Mouse (Mus musculus): Measurements from ENCODE around the gene Slc6a19. TPM values are rescaled to one million over a fixed set of nuclear protein-coding genes. Genes with fewer than 3 reads are reported as not detected.

The Slc6a19 gene
- total and polyA plus RNA-seq, 3 experiments, result not detected

DNA sequence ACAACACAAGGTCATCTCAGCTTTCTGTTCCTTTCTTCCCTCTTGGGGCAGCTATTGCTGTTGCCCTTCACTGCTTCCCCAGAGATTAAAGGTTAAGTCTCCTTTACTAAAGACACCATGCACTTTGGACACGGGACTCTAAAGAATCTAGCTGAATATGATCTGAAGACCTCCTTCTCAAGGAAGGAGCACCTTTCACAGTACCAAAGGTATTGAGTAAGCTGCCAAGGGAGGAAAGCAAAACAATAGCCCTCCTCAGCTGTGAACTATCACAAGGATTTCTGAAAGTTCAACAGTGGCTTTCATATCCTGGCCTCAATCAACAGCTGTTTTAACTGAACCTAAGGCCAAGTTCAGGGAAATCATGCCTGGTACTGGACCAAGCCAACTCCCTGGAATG, 20.3 kb downstream of the Slc6a19 start:
- Histone ChIP-seq H3K4me1 (ENCODE audit: control insufficient read depth in 1 of 2, insufficient read depth in 2 of 2, low read length in 2 of 2) (no peaks in the 10 kb centered on the region), H3K27ac (ENCODE audit: control insufficient read depth, low read depth, low read length) (no peak overlapping the region), H3K9ac (ENCODE audit: control insufficient read depth, low read depth, low read length, poor library complexity, severe bottlenecking) (no peak overlapping the region), H3K9me3 (replicated peaks; ENCODE audit: insufficient read depth, low read length) (no peaks in the 10 kb centered on the region), H3K4me3 (ENCODE audit: control insufficient read depth in 1 of 2, insufficient read depth in 1 of 2, low read depth in 2 of 2, low read length in 2 of 2) (no peak overlapping the region), H3K27me3 (ENCODE audit: control insufficient read depth in 1 of 2, insufficient read depth in 2 of 2, low read length in 2 of 2) (no peaks in the 10 kb centered on the region; a peak in 2 of 4 replicates), H3K36me3 (ENCODE audit: control insufficient read depth in 1 of 2, insufficient read depth in 2 of 2, low read length in 2 of 2) (no peaks in the 10 kb centered on the region), H3K79me2 (ENCODE audit: control insufficient read depth, insufficient read depth, low read length, poor library complexity) (no peaks in the 10 kb centered on the region)
- DNase-seq (ENCODE audit: low read depth, low spot score), result no peak
- no peak for TF ChIP-seq EP300 (IDR thresholded peaks at IDR 0.05; ENCODE audit: low read depth in 1 of 2, low read length in 2 of 2)
- TF ChIP-seq ZC3H11A (IDR thresholded peaks at IDR 0.05; ENCODE audit: low read depth, low read length), result no peak
- no peak for TF ChIP-seq ZMIZ1 (IDR thresholded peaks at IDR 0.05; ENCODE audit: low read depth, low read length)
- no peak for TF ChIP-seq NRF1 (IDR thresholded peaks at IDR 0.05; ENCODE audit: insufficient read depth, low read depth, low read length, poor library complexity, severe bottlenecking)
- no peak for TF ChIP-seq HCFC1 (IDR thresholded peaks at IDR 0.05; ENCODE audit: low read depth, low read length)
- no peak for TF ChIP-seq SIN3A (IDR thresholded peaks at IDR 0.05; ENCODE audit: low read length)
- no peak for TF ChIP-seq MYC (IDR thresholded peaks at IDR 0.05; ENCODE audit: low read depth, low read length)
- no peak for TF ChIP-seq ZKSCAN1 (IDR thresholded peaks at IDR 0.05; ENCODE audit: low read depth, low read length)
- TF ChIP-seq TAL1 (IDR thresholded peaks at IDR 0.05; ENCODE audit: low read length), result no peak
- TF ChIP-seq POLR2A (IDR thresholded peaks at IDR 0.05; ENCODE audit: control insufficient read depth in 1 of 2, insufficient read depth in 1 of 2, low read depth in 1 of 2, low read length in 2 of 2, poor library complexity in 1 of 2), result no peak

DNA sequence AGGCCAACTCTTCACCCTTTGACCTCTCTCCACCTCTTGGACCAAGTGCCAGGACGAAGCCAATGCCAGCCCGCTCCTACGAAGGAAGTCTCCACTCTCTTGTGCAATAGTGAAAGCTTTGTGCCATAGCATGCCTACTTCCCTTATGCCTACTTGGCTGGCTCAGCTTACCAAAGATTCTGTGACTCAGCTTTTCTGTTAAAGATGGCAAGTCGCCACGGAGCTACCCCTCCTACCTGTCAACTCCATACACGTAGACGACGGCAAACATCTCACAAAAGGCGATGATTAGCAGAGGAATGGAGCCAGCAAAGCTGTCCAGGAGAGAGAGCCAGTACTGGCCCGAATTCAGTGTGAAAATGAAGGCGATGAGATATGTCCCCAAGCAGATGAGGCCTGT, 21.0 kb downstream of the Slc6a19 start:
- Histone ChIP-seq H3K36me3 (ENCODE audit: control insufficient read depth in 1 of 2, insufficient read depth in 2 of 2, low read length in 2 of 2) (no peaks in the 10 kb centered on the region), H3K27ac (ENCODE audit: control insufficient read depth, low read depth, low read length) (no peak overlapping the region), H3K9me3 (replicated peaks; ENCODE audit: insufficient read depth, low read length) (no peaks in the 10 kb centered on the region), H3K79me2 (ENCODE audit: control insufficient read depth, insufficient read depth, low read length, poor library complexity) (no peaks in the 10 kb centered on the region), H3K27me3 (ENCODE audit: control insufficient read depth in 1 of 2, insufficient read depth in 2 of 2, low read length in 2 of 2) (peaks cover 0 to 2% of the 10 kb centered on the region in 2 experiments; a peak in 2 of 4 replicates), H3K4me1 (ENCODE audit: control insufficient read depth in 1 of 2, insufficient read depth in 2 of 2, low read length in 2 of 2) (no peaks in the 10 kb centered on the region), H3K4me3 (ENCODE audit: control insufficient read depth in 1 of 2, insufficient read depth in 1 of 2, low read depth in 2 of 2, low read length in 2 of 2) (no peak overlapping the region), H3K9ac (ENCODE audit: control insufficient read depth, low read depth, low read length, poor library complexity, severe bottlenecking) (no peak overlapping the region)
- no peak for DNase-seq (ENCODE audit: low read depth, low spot score)
- no peak for TF ChIP-seq MAZ (IDR thresholded peaks at IDR 0.05; ENCODE audit: low read depth, low read length)
- no peak for TF ChIP-seq UBTF (IDR thresholded peaks at IDR 0.05; ENCODE audit: borderline replicate concordance, insufficient read depth, low read depth, low read length)

DNA sequence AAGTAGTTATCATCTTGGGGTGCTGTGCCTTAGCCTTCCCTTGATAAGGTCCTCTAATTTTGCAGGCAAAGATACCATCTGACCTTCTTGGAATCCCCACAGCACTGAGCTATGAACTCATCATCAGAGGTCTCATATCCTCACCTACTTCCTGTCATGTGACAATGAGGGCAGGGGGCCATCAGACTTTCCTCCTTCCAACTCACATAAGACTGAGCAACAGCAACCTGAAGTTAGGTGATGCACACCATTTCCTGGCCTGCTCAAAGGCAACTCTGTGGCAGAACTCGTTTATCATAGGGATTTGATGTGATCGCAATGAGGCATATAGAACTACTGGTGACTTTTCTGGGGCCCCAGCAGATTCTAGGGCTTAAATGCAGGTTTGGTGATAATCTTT, 22.4 kb downstream of the Slc6a19 start:
- no peak for TF ChIP-seq TAL1 (IDR thresholded peaks at IDR 0.05; ENCODE audit: low read length)
- TF ChIP-seq RCOR1 (IDR thresholded peaks at IDR 0.05; ENCODE audit: low read depth, low read length), result no peak
- no peak for TF ChIP-seq E2F4 (IDR thresholded peaks at IDR 0.05; ENCODE audit: borderline replicate concordance, low read depth, low read length)
- TF ChIP-seq ETS1 (IDR thresholded peaks at IDR 0.05; ENCODE audit: low read depth, low read length), result no peak
- no peak for TF ChIP-seq MAFK (IDR thresholded peaks at IDR 0.05; ENCODE audit: borderline replicate concordance, low read depth, low read length)
- no peak overlapping the region for H3K9ac ChIP-seq (ENCODE audit: control insufficient read depth, low read depth, low read length, poor library complexity, severe bottlenecking)
- H3K79me2 ChIP-seq (ENCODE audit: control insufficient read depth, insufficient read depth, low read length, poor library complexity), result no peaks in the 10 kb centered on the region
- no peaks in the 10 kb centered on the region for H3K9me3 ChIP-seq (replicated peaks; ENCODE audit: insufficient read depth, low read length)
- no peak overlapping the region for H3K4me3 ChIP-seq (ENCODE audit: control insufficient read depth in 1 of 2, insufficient read depth in 1 of 2, low read depth in 2 of 2, low read length in 2 of 2)
- no peak for DNase-seq (ENCODE audit: low read depth, low spot score)
- no peaks in the 10 kb centered on the region for H3K36me3 ChIP-seq (ENCODE audit: control insufficient read depth in 1 of 2, insufficient read depth in 2 of 2, low read length in 2 of 2)
- H3K27ac ChIP-seq (ENCODE audit: control insufficient read depth, low read depth, low read length), result no peak overlapping the region
- peaks cover 2 to 3% of the 10 kb centered on the region in 2 experiments; a peak in 3 of 4 replicates for H3K27me3 ChIP-seq (ENCODE audit: control insufficient read depth in 1 of 2, insufficient read depth in 2 of 2, low read length in 2 of 2)
- H3K4me1 ChIP-seq (ENCODE audit: control insufficient read depth in 1 of 2, insufficient read depth in 2 of 2, low read length in 2 of 2), result no peaks in the 10 kb centered on the region
